ENCODE assay signal across 8 mouse cellular contexts in the genomic region with DNA sequence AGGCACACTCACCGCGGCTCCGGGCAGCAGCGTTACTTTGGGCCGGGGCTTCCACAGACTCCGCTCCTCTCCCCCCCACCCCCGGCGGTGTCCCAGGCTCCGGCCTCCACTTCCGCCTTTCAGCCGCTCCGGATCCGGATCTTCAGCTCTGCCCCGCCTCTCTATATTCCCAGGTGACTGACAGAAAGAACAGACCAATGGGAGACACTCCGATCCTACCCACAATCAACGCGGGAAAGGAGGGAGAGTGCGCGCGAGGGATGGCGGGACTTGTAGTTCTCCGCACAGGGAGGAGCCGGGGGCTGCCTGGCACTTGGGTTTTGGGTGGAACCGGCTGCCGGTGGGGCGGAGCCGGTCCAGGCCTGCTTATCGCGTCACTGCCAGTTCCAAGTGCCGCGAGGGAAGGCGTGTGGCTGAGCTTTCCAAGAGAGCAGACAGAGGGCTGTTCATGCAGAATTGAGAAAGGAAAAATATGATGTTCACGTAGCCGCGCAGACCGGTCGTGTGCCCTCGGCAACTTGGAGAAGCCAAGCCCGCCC. TPM values are rescaled to one million over a fixed set of nuclear protein-coding genes. Genes with fewer than 3 reads are reported as not detected.
A peak's percentile ranks its signal among the peaks of the same experiment; 100 is the strongest.
DNase-seq lines count a peak whose midpoint lies in the region; ATAC-seq and TF ChIP-seq lines count a peak whose summit lies in the region.

A gene (minus strand): TSS at position 150 of the 539 bp plus-strand sequence.

- peak; percentile 97 to 99 for DNase-seq in CD8-positive naive resting alpha-beta T cell, adult 2 months (ENCODE audit: low read depth in 2 of 2, low spot score in 2 of 2)
- peak; percentile 99 for DNase-seq in c-Kit-positive CD71-negative TER-119-negative erythroid progenitor cells, embryonic 14.5 days (ENCODE audit: low read depth)
- DNase-seq in forebrain, embryonic 10.5 days (ENCODE audit: extremely low spot score, low spot score), result peak; percentile 99
- DNase-seq in kidney, postnatal 25 days, result peak; percentile 99 to 100
- DNase-seq in liver, embryonic 14.5 days (ENCODE audit: low read depth in 3 of 3, low spot score in 3 of 3), result peak; percentile 100
- peak; percentile 98 for DNase-seq in neural tube, embryonic 11.5 days (ENCODE audit: low spot score)
- peak; percentile 100 for DNase-seq in stomach, postnatal 0 days (ENCODE audit: low spot score)

- TF ChIP-seq CTCF in liver, embryonic 14.5 days (IDR thresholded peaks at IDR 0.05; ENCODE audit: low read depth), result peak; percentile 35
- TF ChIP-seq CTCF in stomach, postnatal 0 days (IDR thresholded peaks at IDR 0.05; ENCODE audit: low read depth), result peak; percentile 39; the same call in 1 of the 2 replicates

- peak within 1 kb of the TSS; percentile 78 for H3K4me3 ChIP-seq in forebrain, embryonic 10.5 days
- peak within 1 kb of the TSS; percentile 98 for H3K4me3 ChIP-seq in heart, embryonic 15.5 days
- H3K4me3 ChIP-seq in liver, embryonic 14.5 days (ENCODE audit: insufficient read depth in 1 of 2, low read depth in 2 of 2, low read length in 2 of 2), result peak within 1 kb of the TSS; percentile 87 to 100
- peak within 1 kb of the TSS; percentile 96 for H3K4me3 ChIP-seq in neural tube, embryonic 11.5 days (ENCODE audit: low read depth, low read length)
- H3K4me3 ChIP-seq in stomach, postnatal 0 days (ENCODE audit: low read depth, low read length), result peak within 1 kb of the TSS; percentile 98

- peak; percentile 70 for TF ChIP-seq EP300 in liver, embryonic 14.5 days (IDR thresholded peaks at IDR 0.05; ENCODE audit: low read depth)
- TF ChIP-seq EP300 in stomach, postnatal 0 days (optimal IDR thresholded peaks at IDR 0.05), result no peak

- WGBS in forebrain, embryonic 10.5 days, result under 1% methylated on average over 39 of the region's 39 CpGs
- WGBS in heart, embryonic 15.5 days, result under 1% methylated on average over 39 of the region's 39 CpGs
- WGBS in liver, embryonic 14.5 days (ENCODE audit: insufficient replicate concordance), result under 1% methylated on average over 39 of the region's 39 CpGs
- under 1% methylated on average over 39 of the region's 39 CpGs for WGBS in neural tube, embryonic 11.5 days
- WGBS in stomach, postnatal 0 days, result under 1% methylated on average over 38 of the region's 39 CpGs

- H3K9ac ChIP-seq in heart, embryonic 15.5 days, result peak within 1 kb of the TSS; percentile 97
- H3K9ac ChIP-seq in liver, embryonic 14.5 days (replicated peaks), result peak within 1 kb of the TSS; percentile 100
- peak within 1 kb of the TSS; percentile 91 for H3K9ac ChIP-seq in neural tube, embryonic 11.5 days (ENCODE audit: low read length)
- H3K9ac ChIP-seq in stomach, postnatal 0 days (ENCODE audit: low read length), result peak within 1 kb of the TSS; percentile 98

- H3K9me3 ChIP-seq in forebrain, embryonic 10.5 days, result no peaks in the 10 kb centered on the region
- no peaks in the 10 kb centered on the region for H3K9me3 ChIP-seq in heart, embryonic 15.5 days (replicated peaks)
- H3K9me3 ChIP-seq in liver, embryonic 14.5 days (ENCODE audit: control insufficient read depth, low read length), result no peaks in the 10 kb centered on the region
- no peaks in the 10 kb centered on the region for H3K9me3 ChIP-seq in neural tube, embryonic 11.5 days (ENCODE audit: control insufficient read depth, low read length)
- H3K9me3 ChIP-seq in stomach, postnatal 0 days (ENCODE audit: control insufficient read depth, low read length), result no peaks in the 10 kb centered on the region

- H3K27ac ChIP-seq in forebrain, embryonic 10.5 days, result peak within 1 kb of the TSS; percentile 91
- peak within 1 kb of the TSS; percentile 78 for H3K27ac ChIP-seq in heart, embryonic 15.5 days
- H3K27ac ChIP-seq in liver, embryonic 14.5 days, result peak within 1 kb of the TSS; percentile 79
- no peak within 1 kb of the TSS for H3K27ac ChIP-seq in neural tube, embryonic 11.5 days (ENCODE audit: low read depth, low read length)
- peak within 1 kb of the TSS; percentile 91 for H3K27ac ChIP-seq in stomach, postnatal 0 days (replicated peaks)

- peaks cover 28% of the 10 kb centered on the region for H3K4me1 ChIP-seq in forebrain, embryonic 10.5 days
- peaks cover 29% of the 10 kb centered on the region for H3K4me1 ChIP-seq in heart, embryonic 15.5 days (replicated peaks)
- H3K4me1 ChIP-seq in liver, embryonic 14.5 days (replicated peaks; ENCODE audit: control insufficient read depth in 2 of 2, insufficient read depth in 2 of 2, low read length in 1 of 2), result peaks cover 22 to 32% of the 10 kb centered on the region in 2 experiments
- H3K4me1 ChIP-seq in neural tube, embryonic 11.5 days (ENCODE audit: control insufficient read depth, insufficient read depth, low read length), result peaks cover 11% of the 10 kb centered on the region
- 0 out of 2 replicates have a peak, but pooled peaks cover 6% of the 10 kb centered on the region for H3K4me1 ChIP-seq in stomach, postnatal 0 days (replicated peaks; ENCODE audit: control insufficient read depth, insufficient read depth)

- H3K36me3 ChIP-seq in forebrain, embryonic 10.5 days (replicated peaks), result peaks cover 13% of the 10 kb centered on the region
- no peaks in the 10 kb centered on the region for H3K36me3 ChIP-seq in heart, embryonic 15.5 days
- peaks cover 11% of the 10 kb centered on the region for H3K36me3 ChIP-seq in liver, embryonic 14.5 days (replicated peaks; ENCODE audit: control insufficient read depth, insufficient read depth, low read depth)
- H3K36me3 ChIP-seq in neural tube, embryonic 11.5 days (ENCODE audit: control insufficient read depth, insufficient read depth, low read length), result no peaks in the 10 kb centered on the region
- no peaks in the 10 kb centered on the region for H3K36me3 ChIP-seq in stomach, postnatal 0 days (ENCODE audit: control insufficient read depth, insufficient read depth, low read length)

- no peaks in the 10 kb centered on the region for H3K27me3 ChIP-seq in forebrain, embryonic 10.5 days (ENCODE audit: poor library complexity, severe bottlenecking)
- 0 out of 2 replicates have a peak, but pooled peaks cover 5% of the 10 kb centered on the region for H3K27me3 ChIP-seq in heart, embryonic 15.5 days
- no peaks in the 10 kb centered on the region for H3K27me3 ChIP-seq in liver, embryonic 14.5 days (ENCODE audit: control insufficient read depth, insufficient read depth, low read length)
- H3K27me3 ChIP-seq in neural tube, embryonic 11.5 days (ENCODE audit: control insufficient read depth, insufficient read depth, low read length), result no peaks in the 10 kb centered on the region
- H3K27me3 ChIP-seq in stomach, postnatal 0 days (ENCODE audit: control insufficient read depth, insufficient read depth, low read length), result no peaks in the 10 kb centered on the region

- ATAC-seq in heart, embryonic 15.5 days (replicated peaks; ENCODE audit: insufficient number of reproducible peaks, insufficient read depth, low FRiP score, low read depth), result peak; percentile 100
- ATAC-seq in liver, embryonic 14.5 days (ENCODE audit: insufficient read depth), result peak; percentile 96
- peak; percentile 99 for ATAC-seq in neural tube, embryonic 11.5 days (ENCODE audit: insufficient read depth, low FRiP score, low TSS enrichment)
- peak; percentile 100 for ATAC-seq in stomach, postnatal 0 days (ENCODE audit: low FRiP score, low TSS enrichment)

- peak within 1 kb of the TSS; percentile 86 for H3K4me2 ChIP-seq in heart, embryonic 15.5 days
- peak within 1 kb of the TSS; percentile 96 for H3K4me2 ChIP-seq in liver, embryonic 14.5 days (ENCODE audit: low read depth)
- H3K4me2 ChIP-seq in neural tube, embryonic 11.5 days (ENCODE audit: low read depth), result peak within 1 kb of the TSS; percentile 83
- H3K4me2 ChIP-seq in stomach, postnatal 0 days (replicated peaks; ENCODE audit: low read depth), result peak within 1 kb of the TSS; percentile 78

RNA-seq across cellular contexts. Expression of the gene that starts here (rescaled TPM):
- 13.2 and 14.9 TPM in 2 replicates for polyA plus RNA-seq in forebrain, embryonic 10.5 days (2016; fragmentation: Nextera tagmentation; extraction: Ambion mirVana)
- polyA plus RNA-seq in heart, embryonic 15.5 days (2015; fragmentation: Nextera tagmentation; extraction: Ambion mirVana), result 13.0 and 16.2 TPM in 2 replicates
- 109 and 127 TPM in 2 replicates for polyA plus RNA-seq in liver, embryonic 14.5 days (2012; rRNA removed)
- polyA plus RNA-seq in liver, embryonic 14.5 days (2014; fragmentation: Nextera tagmentation; extraction: Ambion mirVana), result 57.4 and 59.9 TPM in 2 replicates
- polyA plus RNA-seq in neural tube, embryonic 11.5 days (2014; fragmentation: Nextera tagmentation; extraction: Ambion mirVana), result 58.8 and 63.3 TPM in 2 replicates
- 18.4 and 22.0 TPM in 2 replicates for polyA plus RNA-seq in stomach, postnatal 0 days (2015; fragmentation: Nextera tagmentation; extraction: Ambion mirVana)
